Mouse (Mus musculus): ENCODE results near the gene Scfd1. TPM values are rescaled to one million over a fixed set of nuclear protein-coding genes. Genes with fewer than 3 reads are reported as not detected.

Gene Scfd1
- total RNA-seq (2023; ENCODE audit: inconsistent age) = 55.3 to 60.4 TPM (median 58.5 TPM) in 4 replicates

DNA sequence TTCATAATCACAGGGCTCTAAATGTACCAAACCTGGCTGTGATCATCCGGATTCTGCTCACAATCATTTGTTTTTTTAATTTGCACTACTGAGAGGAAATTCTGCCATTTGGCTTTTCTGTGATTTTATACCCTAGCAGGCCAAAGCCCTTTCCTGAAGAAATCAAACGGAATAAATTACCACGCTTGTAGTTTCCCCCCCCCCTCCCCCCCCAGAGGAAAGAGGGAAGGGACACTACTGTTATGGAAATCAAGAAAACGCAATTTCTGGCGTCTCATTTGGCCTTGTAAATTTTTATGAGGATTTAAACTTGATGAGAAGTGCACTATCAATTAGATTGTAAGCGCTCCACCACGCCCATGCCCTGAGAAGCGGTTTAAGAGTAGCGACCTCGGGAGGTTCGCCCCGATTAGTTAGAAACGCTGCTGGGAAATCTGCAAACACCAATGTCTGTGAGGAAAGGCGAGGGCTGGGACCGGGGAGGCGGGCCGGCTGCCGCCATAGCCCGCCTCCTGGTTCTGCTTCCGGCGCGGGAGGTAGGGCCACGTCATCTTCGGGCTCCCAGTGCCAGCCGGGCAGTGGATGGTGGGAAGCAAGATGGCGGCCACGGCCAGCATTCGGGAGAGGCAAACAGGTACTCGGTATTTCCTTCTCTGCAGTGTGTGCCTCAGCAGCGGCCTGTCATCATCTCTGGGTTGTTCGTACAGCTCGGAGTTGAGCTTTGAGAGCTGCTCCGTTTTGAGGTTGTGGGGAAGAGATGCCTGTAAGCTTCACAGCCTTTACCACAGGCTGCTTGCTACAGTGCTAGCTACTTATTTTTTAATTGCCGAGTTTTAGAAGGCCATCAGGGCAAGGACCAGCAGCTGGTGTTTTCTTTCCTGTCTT, at the start of gene Scfd1:
Scfd1 (plus strand) TSS at position 508 of the 885 bp plus-strand sequence.

DNA sequence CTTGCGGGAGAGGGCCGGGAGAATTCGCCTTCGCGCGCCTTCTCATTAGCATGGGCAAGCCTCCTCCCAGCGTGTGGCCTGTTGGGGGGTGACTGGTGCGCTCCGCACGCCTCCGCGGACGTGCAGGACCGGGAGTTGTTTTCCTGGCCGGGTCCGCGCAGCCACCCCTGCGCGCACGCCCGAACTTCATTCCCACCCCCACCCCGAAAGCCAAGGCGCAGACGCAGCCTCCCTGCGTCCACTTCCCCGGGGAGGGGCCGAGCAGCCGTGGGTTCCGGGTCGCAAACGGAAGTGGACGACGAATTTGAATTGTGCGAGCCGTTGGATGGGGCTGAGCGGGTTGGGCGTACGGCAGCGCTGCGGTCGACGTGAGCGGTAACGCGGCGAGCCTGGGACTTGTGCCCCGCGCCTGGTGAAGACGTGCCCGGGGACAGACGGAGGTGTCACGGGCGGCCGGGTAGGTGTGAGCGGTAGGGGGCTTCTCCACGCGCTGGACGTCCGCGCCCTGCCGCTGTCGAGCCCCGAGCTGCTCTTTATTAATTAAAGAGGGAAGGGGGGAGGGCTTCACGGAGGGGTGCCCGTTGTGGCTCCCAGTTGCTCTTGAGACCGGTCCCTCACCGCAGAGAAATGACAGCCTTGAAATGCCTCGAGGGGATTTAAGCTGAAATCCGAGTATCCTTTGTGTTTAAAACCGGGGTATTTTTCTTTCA, 29.2 kb upstream of the Scfd1 start, which contains the start of gene G2e3:
G2e3 (plus strand) TSS at position 74 of the 710 bp plus-strand sequence.

Other genes with a start within 250 kb of the Scfd1 start
- 8.9 to 12.3 TPM (median 11.2 TPM) in 4 replicates for gene G2e3, start 29.4 kb upstream of the Scfd1 start, total RNA-seq (2023; ENCODE audit: inconsistent age)
- gene Coch, start 215.8 kb downstream of the Scfd1 start, total RNA-seq (2023; ENCODE audit: inconsistent age) = 0.27 to 0.80 TPM (median 0.58 TPM) in 3 of 4 replicates, not detected in the other

All from B cell, adult (primary cell).